Mouse (Mus musculus): ENCODE data around the gene Gpr50. TPM values are rescaled to one million over a fixed set of nuclear protein-coding genes. Genes with fewer than 3 reads are reported as not detected.
A peak's percentile ranks its signal among the peaks of the same experiment; 100 is the strongest.

Gpr50 gene
- polyA plus RNA-seq (2015; fragmentation: Nextera tagmentation; extraction: Ambion mirVana), result 2.3 and 2.7 TPM in 2 replicates

DNA sequence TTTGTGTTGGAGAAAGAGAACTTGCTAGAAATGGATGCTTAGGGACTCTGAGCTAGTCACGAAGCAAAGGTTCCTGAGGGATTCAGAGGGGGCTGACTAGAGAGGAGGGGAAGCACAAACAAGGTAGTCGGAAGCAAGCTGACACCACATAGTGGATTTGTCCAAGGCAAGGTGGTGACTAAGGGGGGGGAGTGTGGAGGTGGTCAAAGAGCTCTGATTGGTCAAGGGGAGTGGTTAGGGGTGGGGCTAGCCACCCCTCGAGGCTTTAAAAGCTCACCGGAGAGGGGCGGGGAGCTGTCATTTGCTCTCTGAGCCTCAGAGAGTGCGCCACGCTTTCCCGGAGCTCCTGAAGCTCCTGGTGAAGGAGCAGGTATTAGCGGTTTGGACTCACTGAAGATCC, at the start of gene Gpr50:
Gpr50 (plus strand) TSS at position 294 of the 400 bp plus-strand sequence.
- peaks cover 3% of the 10 kb centered on the region; the same call in 1 of the 2 replicates for H3K9me3 ChIP-seq
- H3K4me2 ChIP-seq, result peak within 1 kb of the TSS; percentile 67
- peaks cover 46% of the 10 kb centered on the region for H3K27me3 ChIP-seq
- 0 out of 2 replicates have a peak, but pooled peaks cover 3% of the 10 kb centered on the region for H3K4me1 ChIP-seq (replicated peaks)
- 28% methylated on average over 9 of the region's 9 CpGs for WGBS
- H3K36me3 ChIP-seq, result no peaks in the 10 kb centered on the region
- H3K9ac ChIP-seq, result peak within 1 kb of the TSS; percentile 14; the same call in 1 of the 2 replicates
- peak; percentile 42; the same call in 1 of the 2 replicates for ATAC-seq (ENCODE audit: low FRiP score, low read depth)
- no peak within 1 kb of the TSS for H3K27ac ChIP-seq (replicated peaks)
- peak within 1 kb of the TSS; percentile 40 for H3K4me3 ChIP-seq

GRCm38 (mm10) chrX:71622286-71622685, 41.2 kb upstream of the Gpr50 start:
- Histone ChIP-seq H3K27me3 (no peaks in the 10 kb centered on the region), H3K27ac (replicated peaks) (no peak overlapping the region), H3K9me3 (no peaks in the 10 kb centered on the region), H3K9ac (no peak overlapping the region), H3K4me3 (no peak overlapping the region), H3K4me2 (no peak overlapping the region), H3K36me3 (no peaks in the 10 kb centered on the region), H3K4me1 (replicated peaks) (no peaks in the 10 kb centered on the region)
- WGBS, result 60% methylated on average over 1 of the region's 1 CpGs
- no peak for ATAC-seq (ENCODE audit: low FRiP score, low read depth)

GRCm38 (mm10) chrX:71623843-71624242, 39.6 kb upstream of the Gpr50 start:
- ATAC-seq (ENCODE audit: low FRiP score, low read depth), result no peak
- WGBS, result 25% methylated on average over 1 of the region's 1 CpGs
- H3K36me3 ChIP-seq, result no peaks in the 10 kb centered on the region
- H3K9me3 ChIP-seq, result no peaks in the 10 kb centered on the region
- no peaks in the 10 kb centered on the region for H3K4me1 ChIP-seq (replicated peaks)
- H3K27me3 ChIP-seq, result no peaks in the 10 kb centered on the region
- H3K9ac ChIP-seq, result no peak overlapping the region
- no peak overlapping the region for H3K27ac ChIP-seq (replicated peaks)
- H3K4me2 ChIP-seq, result no peak overlapping the region
- no peak overlapping the region for H3K4me3 ChIP-seq

DNA sequence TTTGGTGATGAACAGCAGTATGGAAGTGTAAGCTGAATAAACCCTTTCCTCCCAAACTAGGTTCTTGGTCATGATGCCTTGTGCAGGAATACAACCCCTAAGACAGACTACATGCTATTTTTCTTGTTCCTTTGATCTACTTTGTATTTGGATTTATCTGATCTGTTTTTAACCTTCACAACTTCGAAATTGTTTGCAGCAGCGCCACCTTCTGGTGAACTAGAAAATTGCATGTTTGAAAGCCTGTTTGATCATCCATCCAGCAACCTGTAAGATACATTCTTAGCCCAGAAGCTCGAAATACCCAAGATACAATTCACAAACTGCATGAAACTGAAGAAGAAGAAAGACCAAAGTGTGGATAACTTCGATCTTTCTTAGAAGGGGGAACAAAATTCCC, 35.2 kb upstream of the Gpr50 start:
- no peaks in the 10 kb centered on the region for H3K27me3 ChIP-seq
- ATAC-seq (ENCODE audit: low FRiP score, low read depth), result no peak
- H3K4me1 ChIP-seq (replicated peaks), result no peaks in the 10 kb centered on the region
- WGBS, result 15% methylated on average over 4 of the region's 4 CpGs
- H3K4me3 ChIP-seq, result no peak overlapping the region
- no peak overlapping the region for H3K4me2 ChIP-seq
- H3K9ac ChIP-seq, result no peak overlapping the region
- H3K9me3 ChIP-seq, result no peaks in the 10 kb centered on the region
- no peak overlapping the region for H3K27ac ChIP-seq (replicated peaks)
- no peaks in the 10 kb centered on the region for H3K36me3 ChIP-seq

GRCm38 (mm10) chrX:71630709-71631108, 32.8 kb upstream of the Gpr50 start:
- Histone ChIP-seq H3K36me3 (no peaks in the 10 kb centered on the region), H3K9ac (no peak overlapping the region), H3K4me1 (replicated peaks) (no peaks in the 10 kb centered on the region), H3K27ac (replicated peaks) (no peak overlapping the region), H3K9me3 (no peaks in the 10 kb centered on the region), H3K4me2 (no peak overlapping the region), H3K27me3 (no peaks in the 10 kb centered on the region), H3K4me3 (no peak overlapping the region)
- no peak for ATAC-seq (ENCODE audit: low FRiP score, low read depth)
- WGBS, result 63% methylated on average over 4 of the region's 4 CpGs

GRCm38 (mm10) chrX:71631130-71631529, 32.3 kb upstream of the Gpr50 start:
- Histone ChIP-seq H3K27me3 (no peaks in the 10 kb centered on the region), H3K27ac (replicated peaks) (no peak overlapping the region), H3K36me3 (no peaks in the 10 kb centered on the region), H3K4me1 (replicated peaks) (no peaks in the 10 kb centered on the region), H3K4me2 (no peak overlapping the region), H3K4me3 (no peak overlapping the region), H3K9me3 (no peaks in the 10 kb centered on the region), H3K9ac (no peak overlapping the region)
- ATAC-seq (ENCODE audit: low FRiP score, low read depth), result no peak
- 43% methylated on average over 1 of the region's 1 CpGs for WGBS

DNA sequence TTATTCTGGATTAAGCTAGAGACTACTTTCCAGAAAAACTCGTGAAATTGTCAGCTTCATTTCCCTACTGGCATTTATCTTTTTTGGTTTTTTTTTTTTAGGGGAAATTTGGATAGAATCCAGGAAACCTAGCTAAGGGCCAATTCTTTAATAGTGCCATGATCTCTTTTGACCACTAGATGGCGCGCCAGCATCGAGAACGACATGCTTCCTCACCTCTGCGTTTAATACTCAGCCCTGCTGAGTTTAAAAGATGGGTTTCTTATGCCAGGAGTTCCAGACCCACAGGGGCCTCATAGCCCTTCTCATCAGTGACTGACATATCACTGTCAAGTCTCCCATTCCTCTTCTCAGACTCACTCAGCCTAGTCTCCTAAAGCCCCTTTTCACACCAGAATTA, 15.5 kb upstream of the Gpr50 start:
- H3K9ac ChIP-seq, result no peak overlapping the region
- no peaks in the 10 kb centered on the region for H3K36me3 ChIP-seq
- peak; percentile 76 for ATAC-seq (ENCODE audit: low FRiP score, low read depth)
- no peak overlapping the region for H3K4me3 ChIP-seq
- 3% methylated on average over 6 of the region's 6 CpGs for WGBS
- H3K27me3 ChIP-seq, result no peaks in the 10 kb centered on the region
- H3K27ac ChIP-seq (replicated peaks), result no peak overlapping the region
- no peak overlapping the region for H3K4me2 ChIP-seq
- 0 out of 2 replicates have a peak, but pooled peaks cover 5% of the 10 kb centered on the region for H3K4me1 ChIP-seq (replicated peaks)
- no peaks in the 10 kb centered on the region for H3K9me3 ChIP-seq

GRCm38 (mm10) chrX:71648434-71648833, 15.0 kb upstream of the Gpr50 start:
- Histone ChIP-seq H3K9me3 (no peaks in the 10 kb centered on the region), H3K4me2 (no peak overlapping the region), H3K9ac (no peak overlapping the region), H3K4me1 (replicated peaks) (0 out of 2 replicates have a peak, but pooled peaks cover 5% of the 10 kb centered on the region), H3K27me3 (no peaks in the 10 kb centered on the region), H3K36me3 (no peaks in the 10 kb centered on the region), H3K27ac (replicated peaks) (0 out of 2 replicates have a peak overlapping the region, but pooled peaks have one; percentile 2), H3K4me3 (no peak overlapping the region)
- ATAC-seq (ENCODE audit: low FRiP score, low read depth), result 0 out of 2 replicates have a peak, but pooled peaks have one; percentile 40
- WGBS, result 13% methylated on average over 1 of the region's 1 CpGs

GRCm38 (mm10) chrX:71648848-71649454, 14.5 kb upstream of the Gpr50 start:
- 42% methylated on average over 6 of the region's 6 CpGs for WGBS
- H3K36me3 ChIP-seq, result no peaks in the 10 kb centered on the region
- no peak overlapping the region for H3K4me3 ChIP-seq
- no peaks in the 10 kb centered on the region for H3K9me3 ChIP-seq
- peak; percentile 88 for ATAC-seq (ENCODE audit: low FRiP score, low read depth)
- H3K4me1 ChIP-seq (replicated peaks), result 0 out of 2 replicates have a peak, but pooled peaks cover 5% of the 10 kb centered on the region
- no peak overlapping the region for H3K27ac ChIP-seq (replicated peaks)
- no peaks in the 10 kb centered on the region for H3K27me3 ChIP-seq
- no peak overlapping the region for H3K4me2 ChIP-seq
- no peak overlapping the region for H3K9ac ChIP-seq

GRCm38 (mm10) chrX:71649993-71650392, 13.5 kb upstream of the Gpr50 start:
- Histone ChIP-seq H3K27me3 (no peaks in the 10 kb centered on the region), H3K27ac (replicated peaks) (no peak overlapping the region), H3K4me3 (no peak overlapping the region), H3K9me3 (no peaks in the 10 kb centered on the region), H3K9ac (no peak overlapping the region), H3K36me3 (no peaks in the 10 kb centered on the region), H3K4me1 (replicated peaks) (0 out of 2 replicates have a peak, but pooled peaks cover 5% of the 10 kb centered on the region), H3K4me2 (no peak overlapping the region)
- ATAC-seq (ENCODE audit: low FRiP score, low read depth), result peak; percentile 57; the same call in 1 of the 2 replicates
- WGBS, result 32% methylated on average over 8 of the region's 8 CpGs

DNA sequence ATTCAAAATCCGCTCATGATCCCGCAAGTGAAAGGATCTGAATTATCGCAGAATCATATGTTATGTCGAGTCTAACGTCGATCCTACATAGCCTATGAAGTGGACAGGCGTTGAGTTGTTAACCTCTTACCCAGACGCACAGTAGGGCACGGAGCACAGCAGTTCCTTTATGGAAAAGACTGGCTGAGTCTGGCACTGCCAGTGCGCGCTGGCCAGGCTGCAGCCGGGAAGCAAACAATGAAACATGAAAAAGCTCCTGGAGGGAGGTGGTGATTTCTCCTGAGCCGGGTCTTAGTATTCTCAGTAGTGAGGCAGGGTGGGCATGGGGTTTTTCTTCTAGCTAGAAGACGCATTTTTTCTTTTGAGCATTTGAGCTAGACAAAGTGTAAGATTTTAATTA, 1.7 kb upstream of the Gpr50 start:
- no peak for ATAC-seq (ENCODE audit: low FRiP score, low read depth)

DNA sequence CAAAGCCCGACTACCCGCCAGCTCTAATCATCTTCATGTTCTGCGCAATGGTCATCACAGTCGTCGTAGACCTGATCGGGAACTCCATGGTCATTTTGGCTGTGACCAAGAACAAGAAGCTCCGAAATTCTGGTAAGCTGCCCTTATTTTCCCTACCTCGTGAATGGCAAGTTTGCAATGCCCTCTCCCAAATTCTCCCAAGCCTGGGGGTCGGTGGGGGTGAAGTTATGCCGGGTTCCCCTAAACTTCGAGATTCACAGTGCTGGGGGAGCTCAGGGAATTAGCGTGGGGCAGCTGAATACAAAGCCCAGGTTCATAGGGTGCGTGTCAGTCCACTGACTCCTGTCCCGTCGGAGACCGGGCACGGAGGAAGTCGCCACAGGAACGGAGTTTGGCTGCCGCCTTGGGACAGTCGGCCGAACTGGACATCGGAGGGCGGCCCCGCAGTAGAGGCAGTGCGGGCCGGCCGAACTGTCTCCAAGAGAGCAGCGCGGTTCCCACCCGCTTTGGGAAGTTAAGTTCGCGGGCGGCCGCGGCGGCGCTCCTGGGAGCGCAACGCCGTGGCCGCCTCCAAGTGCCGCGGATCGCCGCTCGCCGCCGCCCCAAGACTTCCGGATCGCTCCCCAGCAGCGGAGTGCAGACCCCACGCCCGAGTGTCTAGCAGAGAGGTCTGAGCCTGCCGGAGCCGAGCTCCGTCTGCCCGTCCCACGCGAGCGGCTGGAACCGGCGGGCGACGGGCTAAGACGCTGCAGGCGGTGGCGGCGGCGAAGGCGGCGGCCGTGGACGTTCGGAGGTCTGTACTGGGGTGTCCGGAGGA, 612 bp downstream of the Gpr50 start:
- ATAC-seq (ENCODE audit: low FRiP score, low read depth), result peak; percentile 19; the same call in 1 of the 2 replicates
- peaks cover 46% of the 10 kb centered on the region for H3K27me3 ChIP-seq
- peak overlapping the region; percentile 67 for H3K4me2 ChIP-seq
- H3K27ac ChIP-seq (replicated peaks), result no peak overlapping the region
- H3K4me1 ChIP-seq (replicated peaks), result 0 out of 2 replicates have a peak, but pooled peaks cover 3% of the 10 kb centered on the region
- no peaks in the 10 kb centered on the region for H3K36me3 ChIP-seq
- H3K9ac ChIP-seq, result peak overlapping the region; percentile 14; the same call in 1 of the 2 replicates
- WGBS, result 21% methylated on average over 71 of the region's 76 CpGs
- H3K4me3 ChIP-seq, result peak overlapping the region; percentile 40
- H3K9me3 ChIP-seq, result peaks cover 3% of the 10 kb centered on the region; the same call in 1 of the 2 replicates

More for the DNA sequence above, 1.7 kb upstream of the Gpr50 start:
- Histone ChIP-seq H3K4me1 (replicated peaks) (0 out of 2 replicates have a peak, but pooled peaks cover 3% of the 10 kb centered on the region), H3K9ac (no peak overlapping the region), H3K27ac (replicated peaks) (no peak overlapping the region), H3K9me3 (peaks cover 3% of the 10 kb centered on the region; the same call in 1 of the 2 replicates), H3K36me3 (no peaks in the 10 kb centered on the region), H3K4me2 (peak overlapping the region; percentile 42), H3K4me3 (peak overlapping the region; percentile 16; the same call in 1 of the 2 replicates), H3K27me3 (peaks cover 43% of the 10 kb centered on the region)
- 27% methylated on average over 14 of the region's 14 CpGs for WGBS

Data from hindbrain, embryonic 15.5 days (tissue).